Mouse (Mus musculus) bone marrow, adult 2 months (tissue): ENCODE data around the gene Gm10721. TPM values are rescaled to one million over a fixed set of nuclear protein-coding genes. Genes with fewer than 3 reads are reported as not detected.
"Not testable (repeated sequence)": the region's sequence is repeated elsewhere in the genome, so short reads cannot be mapped to it uniquely, and the experiment has no call there.

Experiments used
- H3K27ac ChIP-seq: fragments of 200-500 bp; 2 replicates; pipeline ENCODE4 v1.5.1; 2012; ENCODE audit warnings: low read depth, mild to moderate bottlenecking, control low read depth, inconsistent platforms, low read length; ENCODE audit not compliant: control insufficient read depth, poor library complexity, insufficient read depth
- H3K4me1 ChIP-seq: fragments of 200-500 bp; 2 replicates; pipeline ENCODE4 v1.6.1; 2011; ENCODE audit warnings: low read length; ENCODE audit not compliant: control insufficient read depth, insufficient read depth
- H3K4me3 ChIP-seq: fragments of 200-500 bp; replicated peaks from 2 replicates; pipeline ENCODE3; 2011; ENCODE audit warnings: mild to moderate bottlenecking, low read depth, low read length, control low read depth; ENCODE audit not compliant: control insufficient read depth
- WGBS: fragments of 180-500 bp; shearing (Covaris S2); methylation state at CpG from one replicate; pipeline ENCODE4 v1.1.7; 2018; 5-methylcytosine and 5-hydroxymethylcytosine counted together
- polyA plus RNA-seq: library from polyadenylated mRNA; stranded (reverse); fragments of >200 nt; gene quantifications from 2 replicates; pipeline ENCODE4 v1.2.4, GENCODE M21; 2011; ENCODE audit warnings: low replicate concordance; ENCODE audit not compliant: missing spikeins, insufficient read depth, insufficient read length

The Gm10721 gene
- polyA plus RNA-seq, 1 experiment, result not detected

- H3K4me3 ChIP-seq, H3K4me1 ChIP-seq, H3K27ac ChIP-seq: not testable (repeated sequence)
- 80% methylated on average over 1 of the region's 8 CpGs for WGBS
Observed at GRCm38 (mm10) chr9:3034299-3034698, 21.4 kb downstream of the Gm10721 start, which contains the start of gene Gm17535. Gene Gm17535 (plus strand): TSS chr9:3034599.

- not testable (repeated sequence) for H3K27ac ChIP-seq, H3K4me3 ChIP-seq, H3K4me1 ChIP-seq
- 75% methylated on average over 8 of the region's 8 CpGs for WGBS
Observed at GRCm38 (mm10) chr9:3036577-3036976, 23.6 kb downstream of the Gm10721 start, which contains the start of gene Gm10715. Gene Gm10715 (plus strand): TSS chr9:3036877.

GRCm38 (mm10) chr9:3038161-3038560 lies 25.2 kb downstream of the Gm10721 start:
- 61% methylated on average over 4 of the region's 4 CpGs for WGBS
- H3K4me1 ChIP-seq, H3K4me3 ChIP-seq, H3K27ac ChIP-seq: not testable (repeated sequence)

Other genes with a start within 250 kb of the Gm10721 start
- 8.7 and 13.6 TPM in 2 replicates for gene Gm10722, start 12.2 kb upstream of the Gm10721 start, polyA plus RNA-seq
- 143 and 256 TPM in 2 replicates for gene Gm11168, start 9.8 kb upstream of the Gm10721 start, polyA plus RNA-seq
- not detected in 2 replicates for gene Gm10720, start 2.5 kb downstream of the Gm10721 start, polyA plus RNA-seq
- gene Gm10719, start 4.3 kb downstream of the Gm10721 start, polyA plus RNA-seq, result 56.3 and 148 TPM in 2 replicates
- 3.9 and 14.1 TPM in 2 replicates for gene Gm10718, start 10.4 kb downstream of the Gm10721 start, polyA plus RNA-seq
- 69.8 and 213 TPM in 2 replicates for gene Gm10717, start 12.3 kb downstream of the Gm10721 start, polyA plus RNA-seq
- 2.3 TPM in 1 of 2 replicates, not detected in the other for gene Gm17535, start 21.5 kb downstream of the Gm10721 start, polyA plus RNA-seq
- 7.2 and 33.9 TPM in 2 replicates for gene Gm10715, start 23.7 kb downstream of the Gm10721 start, polyA plus RNA-seq